Mouse (Mus musculus): ENCODE measurements at regions not wholly inside any gene's neighbourhood (a gene's known extent, or its start where the extent isn't known, plus 50 kb on each side); places are given as distances from the start of the nearest gene placed in this dataset.

DNA sequence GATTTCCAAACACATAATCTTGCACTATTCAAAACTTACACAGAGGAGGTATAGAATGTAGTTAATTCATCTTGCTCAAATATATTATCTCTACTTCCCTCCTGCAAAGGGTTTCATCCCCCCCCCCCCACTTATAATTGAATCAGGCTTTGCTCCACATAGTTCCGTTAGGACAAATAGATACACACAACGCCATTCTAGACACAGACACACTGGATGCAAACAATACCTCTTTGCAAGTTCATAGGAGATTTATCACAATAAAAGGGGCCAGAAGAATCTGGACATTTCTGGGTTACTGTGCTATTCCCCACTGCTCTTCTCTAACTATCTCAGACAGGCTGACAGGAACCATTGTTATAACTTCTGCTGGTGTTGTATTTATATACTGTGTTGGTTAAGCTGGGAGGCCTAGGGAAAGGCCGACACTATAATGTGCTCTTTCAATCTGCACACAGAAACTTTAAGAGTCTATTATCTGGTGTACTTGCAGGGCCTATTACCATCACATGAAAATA, 410.6 kb upstream of the Tenm3 start:
- DNase-seq (ENCODE audit: low spot score) (peak; percentile 34), ATAC-seq (ENCODE audit: low read depth) (peak; percentile 55; the same call in 1 of the 2 replicates)
- H3K36me3 ChIP-seq (ENCODE audit: control insufficient read depth, insufficient read depth, low read length), result no peaks in the 10 kb centered on the region
- no peaks in the 10 kb centered on the region for H3K9me3 ChIP-seq (ENCODE audit: control insufficient read depth, low read length)
- no peak overlapping the region for H3K27ac ChIP-seq (replicated peaks; ENCODE audit: low read depth, low read length)
- no peak overlapping the region for H3K9ac ChIP-seq (ENCODE audit: low read depth, low read length)
- H3K27me3 ChIP-seq (replicated peaks; ENCODE audit: control insufficient read depth, insufficient read depth, low read length), result no peaks in the 10 kb centered on the region
- 65% methylated on average over 3 of the region's 3 CpGs for WGBS
- no peaks in the 10 kb centered on the region for H3K4me1 ChIP-seq (ENCODE audit: control insufficient read depth, insufficient read depth, low read length)
- H3K4me2 ChIP-seq (ENCODE audit: low read depth, low read length), result no peak overlapping the region
- H3K4me3 ChIP-seq (ENCODE audit: low read depth, low read length), result no peak overlapping the region

DNA sequence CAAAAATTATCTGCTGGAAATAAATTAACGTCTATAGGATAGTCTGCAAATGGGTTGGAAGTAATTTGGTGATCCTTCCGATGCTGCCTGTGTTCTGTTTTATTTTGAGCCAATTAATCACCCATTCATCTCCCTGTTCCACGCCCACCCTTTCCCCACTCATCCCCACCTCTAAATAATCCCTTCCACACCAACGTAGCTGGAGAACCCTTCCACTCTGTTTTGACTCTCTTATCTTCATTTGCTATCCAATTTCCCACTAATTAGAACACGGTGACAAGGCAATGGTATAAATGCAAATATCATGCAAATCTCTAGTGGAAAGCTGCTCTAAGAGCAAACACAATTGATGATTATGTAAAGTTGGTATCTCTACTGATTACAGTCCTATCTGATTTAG, 399.3 kb upstream of the Tenm3 start:
- Histone ChIP-seq H3K27me3 (replicated peaks; ENCODE audit: control insufficient read depth, insufficient read depth, low read length) (no peaks in the 10 kb centered on the region), H3K4me3 (ENCODE audit: low read depth, low read length) (no peak overlapping the region), H3K9me3 (ENCODE audit: control insufficient read depth, low read length) (no peaks in the 10 kb centered on the region), H3K4me1 (ENCODE audit: control insufficient read depth, insufficient read depth, low read length) (no peaks in the 10 kb centered on the region), H3K27ac (replicated peaks; ENCODE audit: low read depth, low read length) (no peak overlapping the region), H3K9ac (ENCODE audit: low read depth, low read length) (no peak overlapping the region), H3K4me2 (ENCODE audit: low read depth, low read length) (no peak overlapping the region), H3K36me3 (ENCODE audit: control insufficient read depth, insufficient read depth, low read length) (no peaks in the 10 kb centered on the region)
- no peak for ATAC-seq (ENCODE audit: low read depth)
- WGBS, result 62% methylated on average over 5 of the region's 5 CpGs
- DNase-seq (ENCODE audit: low spot score), result no peak

DNA sequence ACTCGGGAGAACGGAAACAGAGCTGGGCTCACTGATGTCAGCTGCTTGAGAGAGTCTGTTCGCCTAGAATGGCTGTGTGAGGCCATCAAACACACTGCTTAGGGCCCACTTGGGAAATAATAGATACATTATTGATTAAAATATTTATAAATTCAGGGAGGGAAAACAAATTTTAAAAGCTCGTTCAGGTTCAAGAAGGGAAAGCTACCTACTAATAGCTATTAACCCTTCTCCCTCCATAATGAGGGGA, 393.0 kb upstream of the Tenm3 start:
- no peak overlapping the region for H3K4me2 ChIP-seq (ENCODE audit: low read depth, low read length)
- H3K9me3 ChIP-seq (ENCODE audit: control insufficient read depth, low read length), result no peaks in the 10 kb centered on the region
- H3K9ac ChIP-seq (ENCODE audit: low read depth, low read length), result no peak overlapping the region
- WGBS, result 67% methylated on average over 4 of the region's 4 CpGs
- DNase-seq (ENCODE audit: low spot score), result no peak
- no peaks in the 10 kb centered on the region for H3K4me1 ChIP-seq (ENCODE audit: control insufficient read depth, insufficient read depth, low read length)
- H3K27ac ChIP-seq (replicated peaks; ENCODE audit: low read depth, low read length), result no peak overlapping the region
- no peak overlapping the region for H3K4me3 ChIP-seq (ENCODE audit: low read depth, low read length)
- no peaks in the 10 kb centered on the region for H3K27me3 ChIP-seq (replicated peaks; ENCODE audit: control insufficient read depth, insufficient read depth, low read length)
- no peaks in the 10 kb centered on the region for H3K36me3 ChIP-seq (ENCODE audit: control insufficient read depth, insufficient read depth, low read length)
- no peak for ATAC-seq (ENCODE audit: low read depth)

DNA sequence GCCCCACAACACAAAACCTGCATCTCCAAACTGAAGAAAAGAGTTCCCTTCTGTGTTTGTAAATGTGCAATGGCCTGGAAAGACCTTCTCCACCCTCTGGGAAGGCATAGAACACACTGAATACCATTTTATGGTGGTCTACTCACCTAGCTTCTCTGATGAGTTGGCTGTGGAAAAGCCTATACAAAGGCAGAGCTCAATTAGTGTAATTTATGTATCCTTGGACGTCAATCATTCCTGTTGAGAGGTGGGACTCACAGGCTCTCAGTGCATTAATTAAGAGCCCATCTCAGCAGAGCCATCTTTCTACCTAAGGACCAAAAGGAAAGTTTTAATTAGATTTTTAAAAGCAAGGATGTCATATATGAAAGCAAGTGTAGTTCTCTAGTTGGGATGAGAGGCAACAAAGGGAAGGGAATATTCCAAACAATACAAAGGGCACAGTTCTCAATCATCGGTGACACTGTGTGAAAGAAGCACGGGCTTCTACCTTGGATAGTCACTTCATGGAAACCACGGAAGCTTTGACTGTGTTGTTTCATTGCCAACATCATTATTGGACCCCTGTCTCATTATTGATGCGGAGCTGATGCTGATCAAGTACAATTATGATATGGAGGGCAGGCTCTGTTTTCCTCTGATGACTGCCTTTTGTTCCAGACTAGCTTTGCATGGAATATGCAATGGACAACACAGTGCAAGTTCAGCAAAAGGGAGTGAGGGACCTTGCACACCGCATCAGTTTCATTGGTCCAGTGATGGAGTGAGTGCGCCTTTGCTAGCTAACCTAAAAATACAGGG, 392.5 kb upstream of the Tenm3 start:
- DNase-seq (ENCODE audit: low spot score) (no peak), ATAC-seq (ENCODE audit: low read depth) (no peak)
- 87% methylated on average over 7 of the region's 7 CpGs for WGBS
- Histone ChIP-seq H3K9me3 (ENCODE audit: control insufficient read depth, low read length) (no peaks in the 10 kb centered on the region), H3K9ac (ENCODE audit: low read depth, low read length) (no peak overlapping the region), H3K4me2 (ENCODE audit: low read depth, low read length) (no peak overlapping the region), H3K4me3 (ENCODE audit: low read depth, low read length) (no peak overlapping the region), H3K27ac (replicated peaks; ENCODE audit: low read depth, low read length) (no peak overlapping the region), H3K27me3 (replicated peaks; ENCODE audit: control insufficient read depth, insufficient read depth, low read length) (no peaks in the 10 kb centered on the region), H3K4me1 (ENCODE audit: control insufficient read depth, insufficient read depth, low read length) (no peaks in the 10 kb centered on the region), H3K36me3 (ENCODE audit: control insufficient read depth, insufficient read depth, low read length) (no peaks in the 10 kb centered on the region)

DNA sequence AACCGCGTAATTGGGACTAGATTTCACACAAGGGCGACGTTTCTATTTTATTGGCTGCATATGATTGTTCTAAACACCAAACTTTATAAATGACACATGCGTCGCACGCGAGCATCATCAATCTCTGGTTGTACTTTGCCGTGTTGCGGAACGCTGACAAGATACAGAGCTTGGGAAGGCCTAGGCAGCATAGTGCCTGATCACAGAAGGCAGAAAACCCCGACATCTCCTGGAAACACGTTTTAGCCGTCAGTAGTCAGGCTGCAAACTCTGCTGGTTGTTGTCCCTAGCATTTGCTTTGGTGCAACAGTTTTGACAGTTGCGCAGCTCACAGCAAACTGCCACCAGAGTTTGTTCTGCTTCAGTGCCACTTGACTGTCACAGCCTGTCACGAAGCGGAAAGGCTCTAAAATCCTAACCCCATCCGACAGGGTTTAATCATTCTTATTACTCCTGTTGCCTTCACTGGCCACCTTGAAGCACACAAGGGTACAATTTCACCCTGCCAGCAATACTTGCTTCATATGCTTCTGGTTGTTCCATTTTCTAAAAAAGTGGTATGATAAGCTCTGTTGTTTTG, 380.2 kb upstream of the Tenm3 start:
- no peaks in the 10 kb centered on the region for H3K27me3 ChIP-seq (replicated peaks; ENCODE audit: control insufficient read depth, insufficient read depth, low read length)
- H3K9ac ChIP-seq (ENCODE audit: low read depth, low read length), result no peak overlapping the region
- no peaks in the 10 kb centered on the region for H3K36me3 ChIP-seq (ENCODE audit: control insufficient read depth, insufficient read depth, low read length)
- no peaks in the 10 kb centered on the region for H3K9me3 ChIP-seq (ENCODE audit: control insufficient read depth, low read length)
- H3K27ac ChIP-seq (replicated peaks; ENCODE audit: low read depth, low read length), result no peak overlapping the region
- H3K4me2 ChIP-seq (ENCODE audit: low read depth, low read length), result no peak overlapping the region
- DNase-seq (ENCODE audit: low spot score) (no peak), ATAC-seq (ENCODE audit: low read depth) (no peak)
- 74% methylated on average over 18 of the region's 18 CpGs for WGBS
- peaks cover 8% of the 10 kb centered on the region; the same call in 1 of the 2 replicates for H3K4me1 ChIP-seq (ENCODE audit: control insufficient read depth, insufficient read depth, low read length)
- H3K4me3 ChIP-seq (ENCODE audit: low read depth, low read length), result no peak overlapping the region

DNA sequence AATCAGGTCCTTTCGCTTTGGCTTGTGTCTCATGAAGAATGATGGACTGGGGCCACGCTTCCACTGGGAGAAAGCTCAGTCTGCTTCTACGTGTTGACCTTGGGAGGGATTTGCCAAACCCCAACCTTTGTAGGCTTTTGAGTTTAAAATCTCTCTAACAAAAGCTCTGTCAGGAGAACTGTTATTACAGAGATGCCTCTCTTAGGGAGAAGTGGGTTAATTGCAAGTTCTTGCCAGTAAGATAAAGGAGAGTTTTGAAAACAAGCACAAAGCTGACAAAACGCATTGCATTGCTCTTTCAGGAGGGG, 351.5 kb upstream of the Tenm3 start:
- Histone ChIP-seq H3K4me2 (ENCODE audit: low read depth, low read length) (no peak overlapping the region), H3K9me3 (ENCODE audit: control insufficient read depth, low read length) (no peaks in the 10 kb centered on the region), H3K27ac (replicated peaks; ENCODE audit: low read depth, low read length) (no peak overlapping the region), H3K4me1 (ENCODE audit: control insufficient read depth, insufficient read depth, low read length) (no peaks in the 10 kb centered on the region), H3K4me3 (ENCODE audit: low read depth, low read length) (no peak overlapping the region), H3K9ac (ENCODE audit: low read depth, low read length) (no peak overlapping the region), H3K27me3 (replicated peaks; ENCODE audit: control insufficient read depth, insufficient read depth, low read length) (no peaks in the 10 kb centered on the region), H3K36me3 (ENCODE audit: control insufficient read depth, insufficient read depth, low read length) (no peaks in the 10 kb centered on the region)
- ATAC-seq (ENCODE audit: low read depth) (no peak), DNase-seq (ENCODE audit: low spot score) (no peak)
- WGBS, result 70% methylated on average over 4 of the region's 4 CpGs

DNA sequence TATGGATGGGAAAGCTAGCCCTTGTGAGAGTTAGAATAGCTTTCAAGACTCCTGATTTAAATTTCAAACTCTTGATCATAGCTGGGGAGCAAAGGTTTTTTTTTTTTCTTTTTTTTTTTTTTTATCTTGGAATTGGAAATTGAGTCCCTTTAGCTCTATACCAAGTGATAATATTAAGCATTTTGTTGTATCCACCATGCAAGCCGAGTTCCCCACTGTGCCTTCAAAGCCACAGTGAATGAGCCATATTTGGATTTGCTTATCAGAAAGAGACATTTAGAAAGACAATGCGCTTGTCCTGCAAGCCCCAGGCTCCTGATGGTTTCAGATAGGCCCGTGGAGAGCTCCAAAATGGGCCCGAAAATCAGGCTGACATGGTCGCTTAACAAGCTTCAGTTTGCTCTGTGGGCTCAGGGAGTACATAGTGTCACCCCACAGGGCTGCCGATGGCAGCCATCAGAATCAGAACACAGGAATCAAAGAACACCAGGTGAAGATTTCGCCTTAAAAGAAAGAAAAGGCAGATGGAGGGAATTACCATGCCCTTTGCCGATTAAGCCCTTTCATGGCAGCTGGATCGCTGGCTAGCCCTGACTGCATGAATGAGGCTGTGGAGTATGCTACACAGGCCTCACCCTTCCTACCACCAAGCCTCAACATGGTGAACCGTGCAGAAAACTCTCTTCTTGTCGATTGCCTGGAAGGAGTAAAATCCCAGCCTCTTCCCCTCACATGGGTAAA, 351.0 kb upstream of the Tenm3 start:
- H3K27me3 ChIP-seq (replicated peaks; ENCODE audit: control insufficient read depth, insufficient read depth, low read length), result no peaks in the 10 kb centered on the region
- WGBS, result 58% methylated on average over 11 of the region's 11 CpGs
- no peak overlapping the region for H3K4me2 ChIP-seq (ENCODE audit: low read depth, low read length)
- H3K4me3 ChIP-seq (ENCODE audit: low read depth, low read length), result no peak overlapping the region
- DNase-seq (ENCODE audit: low spot score) (no peak), ATAC-seq (ENCODE audit: low read depth) (no peak)
- no peaks in the 10 kb centered on the region for H3K4me1 ChIP-seq (ENCODE audit: control insufficient read depth, insufficient read depth, low read length)
- no peak overlapping the region for H3K9ac ChIP-seq (ENCODE audit: low read depth, low read length)
- no peaks in the 10 kb centered on the region for H3K9me3 ChIP-seq (ENCODE audit: control insufficient read depth, low read length)
- no peak overlapping the region for H3K27ac ChIP-seq (replicated peaks; ENCODE audit: low read depth, low read length)
- no peaks in the 10 kb centered on the region for H3K36me3 ChIP-seq (ENCODE audit: control insufficient read depth, insufficient read depth, low read length)

DNA sequence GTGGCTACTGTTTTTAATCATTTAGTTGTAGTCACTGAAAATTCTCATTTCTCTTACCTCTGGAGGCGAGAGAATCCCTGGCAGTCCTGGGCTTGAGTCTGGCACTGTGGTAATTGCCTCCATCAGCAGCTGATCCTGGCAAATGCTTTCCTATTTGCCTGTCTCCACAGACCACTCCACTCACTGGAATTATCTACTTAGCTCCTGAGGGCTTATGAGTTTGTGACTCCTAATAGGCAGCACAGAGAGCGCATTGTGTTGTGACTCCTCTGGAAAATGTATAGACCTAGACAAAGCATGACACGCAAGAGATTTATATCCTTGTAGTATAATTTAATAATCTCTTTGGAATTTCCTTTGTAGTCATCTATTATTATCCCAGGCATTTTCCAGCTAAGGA, 343.1 kb upstream of the Tenm3 start:
- no peak overlapping the region for H3K4me3 ChIP-seq (ENCODE audit: low read depth, low read length)
- H3K4me1 ChIP-seq (ENCODE audit: control insufficient read depth, insufficient read depth, low read length), result 0 out of 2 replicates have a peak, but pooled peaks cover 5% of the 10 kb centered on the region
- H3K9ac ChIP-seq (ENCODE audit: low read depth, low read length), result no peak overlapping the region
- H3K36me3 ChIP-seq (ENCODE audit: control insufficient read depth, insufficient read depth, low read length), result no peaks in the 10 kb centered on the region
- no peak overlapping the region for H3K4me2 ChIP-seq (ENCODE audit: low read depth, low read length)
- H3K27me3 ChIP-seq (replicated peaks; ENCODE audit: control insufficient read depth, insufficient read depth, low read length), result no peaks in the 10 kb centered on the region
- ATAC-seq (ENCODE audit: low read depth) (peak; percentile 84), DNase-seq (ENCODE audit: low spot score) (peak; percentile 61)
- no peak overlapping the region for H3K27ac ChIP-seq (replicated peaks; ENCODE audit: low read depth, low read length)
- H3K9me3 ChIP-seq (ENCODE audit: control insufficient read depth, low read length), result no peaks in the 10 kb centered on the region
- 65% methylated on average over 3 of the region's 3 CpGs for WGBS
